Mouse (Mus musculus) neural tube, embryonic 11.5 days (tissue): ENCODE measurements around the gene Cryga. TPM values are rescaled to one million over a fixed set of nuclear protein-coding genes. Genes with fewer than 3 reads are reported as not detected.

Experiments
- ATAC-seq: fragments of 200-750 bp; cut with Nextera tagmentation; 2 replicates; pipeline ENCODE4 v1.8.0; 2017; ENCODE audit warnings: moderate number of reproducible peaks, mild to moderate bottlenecking, moderate TSS enrichment, moderate library complexity; ENCODE audit not compliant: insufficient read depth, low FRiP score, low TSS enrichment
- DNase-seq: peaks from one replicate; pipeline ENCODE4 v3.0.0-alpha.2; 2015; ENCODE audit warnings: low spot score
- H3K27ac ChIP-seq: fragments of 300-500 bp; sonication (generic); 2 replicates; pipeline ENCODE4 v1.5.1; 2014; ENCODE audit warnings: low read depth, mild to moderate bottlenecking, low read length
- H3K27me3 ChIP-seq: fragments of 300-500 bp; sonication (generic); 2 replicates; pipeline ENCODE4 v1.6.1; 2014; ENCODE audit warnings: mild to moderate bottlenecking, low read length, mixed read lengths; ENCODE audit not compliant: control insufficient read depth, insufficient read depth
- H3K36me3 ChIP-seq: fragments of 300-500 bp; sonication (generic); 2 replicates; pipeline ENCODE4 v1.6.1; 2014; ENCODE audit warnings: mild to moderate bottlenecking, low read length, moderate library complexity, mixed read lengths; ENCODE audit not compliant: control insufficient read depth, insufficient read depth
- H3K4me1 ChIP-seq: fragments of 300-500 bp; sonication (generic); 2 replicates; pipeline ENCODE4 v1.6.1; 2014; ENCODE audit warnings: low read length, mixed read lengths; ENCODE audit not compliant: control insufficient read depth, insufficient read depth
- H3K4me2 ChIP-seq: fragments of 300-500 bp; sonication (generic); 2 replicates; pipeline ENCODE4 v1.6.1; 2014; ENCODE audit warnings: low read depth, mild to moderate bottlenecking, moderate library complexity
- H3K4me3 ChIP-seq: fragments of 300-500 bp; sonication (generic); 2 replicates; pipeline ENCODE4 v1.5.1; 2014; ENCODE audit warnings: low read depth, low read length
- H3K9ac ChIP-seq: fragments of 300-500 bp; sonication (generic); 2 replicates; pipeline ENCODE4 v1.6.1; 2014; ENCODE audit warnings: mild to moderate bottlenecking, low read length
- H3K9me3 ChIP-seq: fragments of 300-500 bp; sonication (generic); 2 replicates; pipeline ENCODE4 v1.6.1; 2016; ENCODE audit warnings: low read length; ENCODE audit not compliant: control insufficient read depth
- WGBS: fragments of 180-500 bp; shearing (Covaris S2); extraction: QIAGEN DNeasy Blood & Tissue Kit; methylation state at CpG from one replicate; pipeline ENCODE4 v1.1.7; 2014; 5-methylcytosine and 5-hydroxymethylcytosine counted together
- polyA plus RNA-seq: library from polyadenylated mRNA; unstranded; fragments of >200 nt; fragmentation: Nextera tagmentation; extraction: Ambion mirVana; gene quantifications from 2 replicates; pipeline ENCODE4 v1.2.1, GENCODE M21; 2014

Gene Cryga
- polyA plus RNA-seq: not detected in 2 replicates

DNA sequence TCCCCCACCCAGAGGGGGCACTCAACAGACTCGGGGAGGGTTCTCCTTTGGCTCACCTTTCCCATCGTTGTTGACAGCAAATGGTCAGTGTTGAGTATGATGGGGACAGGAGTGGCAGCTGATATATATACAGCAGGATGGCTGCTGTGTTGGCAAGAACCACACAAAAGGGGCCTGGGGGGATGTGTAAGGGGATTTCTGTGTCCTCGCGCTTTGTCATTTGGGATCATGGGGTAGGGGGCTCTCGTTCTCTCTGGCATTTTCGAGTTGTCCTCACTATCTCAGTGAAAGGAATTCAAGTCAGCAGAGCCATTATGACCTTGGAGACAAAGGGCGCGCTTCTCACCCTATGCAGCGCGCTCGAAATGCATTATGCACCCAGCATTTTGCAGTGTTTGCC lies at the start of gene Cryga:
Cryga (minus strand) TSS at position 101 of the 400 bp plus-strand sequence.
- DNase-seq: no peak
- ATAC-seq: no peak

DNA sequence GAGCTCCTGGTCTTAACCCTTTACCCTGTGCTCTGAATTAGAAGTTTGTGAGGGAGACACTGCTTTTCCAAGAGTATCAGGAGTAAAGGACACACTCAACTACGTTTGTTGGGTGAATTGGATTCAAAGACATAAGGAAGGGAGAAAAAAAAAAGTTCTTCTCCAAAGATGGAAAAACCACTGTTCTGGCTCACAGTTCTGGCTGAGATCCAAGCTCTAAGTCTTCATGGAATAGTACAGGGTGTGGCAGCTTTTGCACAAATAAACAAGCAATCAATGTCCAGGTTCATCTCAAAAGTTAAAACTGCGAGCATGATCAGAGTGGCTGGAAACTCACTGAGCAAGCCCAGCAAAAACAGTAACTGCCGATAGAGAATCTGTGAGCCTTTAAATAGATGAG lies 44.8 kb upstream of the Cryga start:
- H3K4me2 ChIP-seq: no peak overlapping the region

More for the DNA sequence above, at the start of gene Cryga:
- Histone ChIP-seq H3K27ac (no peak within 1 kb of the TSS), H3K27me3 (no peaks in the 10 kb centered on the region), H3K9ac (no peak within 1 kb of the TSS), H3K4me3 (no peak within 1 kb of the TSS), H3K4me2 (no peak within 1 kb of the TSS), H3K4me1 (no peaks in the 10 kb centered on the region), H3K36me3 (no peaks in the 10 kb centered on the region), H3K9me3 (no peaks in the 10 kb centered on the region)
- 93% methylated on average over 11 of the region's 11 CpGs for WGBS

DNA sequence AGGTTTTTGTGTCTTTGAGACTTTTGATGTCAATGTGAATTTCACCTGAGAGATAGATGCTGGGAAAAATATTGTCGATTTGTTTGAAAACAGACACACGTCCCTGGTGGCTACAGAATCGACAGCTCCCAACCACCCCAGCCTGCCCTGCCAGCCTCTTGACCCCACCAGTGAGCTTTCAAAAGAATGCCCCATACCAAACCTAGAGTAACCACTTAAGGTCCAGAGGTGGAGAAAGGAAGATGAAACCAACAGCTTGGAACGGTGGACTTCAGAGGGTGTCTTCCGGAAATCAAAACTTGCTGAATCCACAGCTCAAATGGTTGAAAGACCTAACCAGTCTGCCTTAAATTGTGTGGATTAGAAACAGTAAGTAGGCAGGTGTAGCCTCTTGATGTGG lies 44.2 kb upstream of the Cryga start:
- 96% methylated on average over 5 of the region's 5 CpGs for WGBS
- no peak overlapping the region for H3K27ac ChIP-seq
- no peak overlapping the region for H3K4me2 ChIP-seq
- H3K9ac ChIP-seq: no peak overlapping the region
- no peak overlapping the region for H3K4me3 ChIP-seq
- no peaks in the 10 kb centered on the region for H3K4me1 ChIP-seq
- DNase-seq (no peak), ATAC-seq (no peak)
- no peaks in the 10 kb centered on the region for H3K27me3 ChIP-seq
- no peaks in the 10 kb centered on the region for H3K9me3 ChIP-seq
- no peaks in the 10 kb centered on the region for H3K36me3 ChIP-seq

More for the DNA sequence above, 44.8 kb upstream of the Cryga start:
- ATAC-seq (no peak), DNase-seq (no peak)
- WGBS: 79% methylated on average over 3 of the region's 3 CpGs
- Histone ChIP-seq H3K27ac (no peak overlapping the region), H3K9me3 (no peaks in the 10 kb centered on the region), H3K27me3 (no peaks in the 10 kb centered on the region), H3K36me3 (no peaks in the 10 kb centered on the region), H3K4me3 (no peak overlapping the region), H3K4me1 (no peaks in the 10 kb centered on the region), H3K9ac (no peak overlapping the region)

DNA sequence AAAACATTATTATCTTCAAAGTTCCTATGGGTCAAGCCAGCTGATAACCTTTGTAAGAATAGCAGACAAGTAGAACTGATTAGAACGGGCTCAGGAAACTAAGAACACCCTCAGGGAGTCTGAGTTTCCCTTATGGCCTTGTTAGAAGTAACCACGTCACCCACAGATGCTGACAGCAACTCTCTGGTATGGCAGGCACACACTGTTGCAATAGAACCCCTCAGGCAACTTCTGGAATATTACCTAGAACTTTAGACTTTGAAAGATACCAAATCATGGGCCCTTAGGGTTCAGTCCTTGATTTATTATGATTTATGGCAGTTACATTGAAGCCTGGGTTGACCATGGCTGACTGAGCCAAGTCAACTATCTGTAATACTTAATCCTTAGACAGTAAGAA lies 43.4 kb upstream of the Cryga start:
- ATAC-seq: no peak
- no peak overlapping the region for H3K4me2 ChIP-seq
- H3K36me3 ChIP-seq: no peaks in the 10 kb centered on the region
- no peaks in the 10 kb centered on the region for H3K27me3 ChIP-seq
- H3K9me3 ChIP-seq: no peaks in the 10 kb centered on the region
- H3K9ac ChIP-seq: no peak overlapping the region
- no peak overlapping the region for H3K27ac ChIP-seq
- H3K4me1 ChIP-seq: no peaks in the 10 kb centered on the region
- no peak for DNase-seq
- H3K4me3 ChIP-seq: no peak overlapping the region
- 80% methylated on average over 2 of the region's 2 CpGs for WGBS

DNA sequence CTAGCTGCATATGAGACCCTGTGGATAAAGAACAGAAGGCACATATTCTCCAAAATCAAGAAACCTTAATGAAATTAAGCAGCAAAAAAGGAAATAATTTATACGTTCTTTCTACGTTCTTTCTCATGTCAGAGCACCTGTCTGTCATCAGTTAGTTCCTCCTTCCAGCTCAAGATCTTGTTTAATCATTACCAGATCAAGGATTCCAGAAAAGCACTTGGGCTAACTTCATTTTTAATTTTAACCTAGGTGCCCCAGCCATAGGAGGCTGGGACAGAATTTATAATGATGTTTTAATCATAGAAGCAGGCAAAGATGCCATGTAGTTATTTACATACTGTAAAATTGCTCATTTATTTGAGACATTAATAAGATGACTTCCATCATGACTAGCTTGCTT lies 41.6 kb upstream of the Cryga start:
- H3K27ac ChIP-seq: no peak overlapping the region
- 89% methylated on average over 2 of the region's 2 CpGs for WGBS
- ATAC-seq (no peak), DNase-seq (no peak)
- H3K4me1 ChIP-seq: no peaks in the 10 kb centered on the region
- H3K4me2 ChIP-seq: no peak overlapping the region
- no peaks in the 10 kb centered on the region for H3K9me3 ChIP-seq
- H3K9ac ChIP-seq: no peak overlapping the region
- no peaks in the 10 kb centered on the region for H3K27me3 ChIP-seq
- H3K36me3 ChIP-seq: no peaks in the 10 kb centered on the region
- H3K4me3 ChIP-seq: no peak overlapping the region

DNA sequence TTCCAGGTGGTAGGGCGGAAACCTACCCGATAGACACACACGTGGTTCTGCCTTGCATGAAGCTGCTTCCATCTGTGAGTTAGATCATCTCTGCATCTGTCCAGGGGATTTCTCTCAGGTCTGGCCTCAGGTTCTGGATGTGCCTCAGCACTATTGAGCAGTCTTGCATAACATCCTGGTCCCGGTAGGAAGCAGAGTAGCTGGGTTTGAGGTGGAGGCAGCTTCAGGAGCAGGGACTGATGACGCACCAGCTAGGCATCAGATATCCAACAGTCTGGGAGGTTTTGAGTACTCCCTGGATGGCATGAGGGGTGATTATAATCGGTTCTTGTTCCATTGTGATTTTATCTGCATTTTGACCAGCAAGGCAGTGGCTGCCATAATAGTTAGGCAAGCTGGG lies 34.4 kb upstream of the Cryga start:
- H3K4me2 ChIP-seq: no peak overlapping the region
- H3K4me1 ChIP-seq: no peaks in the 10 kb centered on the region
- 76% methylated on average over 6 of the region's 6 CpGs for WGBS
- ATAC-seq: no peak
- H3K9ac ChIP-seq: no peak overlapping the region
- H3K36me3 ChIP-seq: no peaks in the 10 kb centered on the region
- H3K9me3 ChIP-seq: no peaks in the 10 kb centered on the region
- DNase-seq: no peak
- no peak overlapping the region for H3K27ac ChIP-seq
- no peak overlapping the region for H3K4me3 ChIP-seq
- H3K27me3 ChIP-seq: no peaks in the 10 kb centered on the region

DNA sequence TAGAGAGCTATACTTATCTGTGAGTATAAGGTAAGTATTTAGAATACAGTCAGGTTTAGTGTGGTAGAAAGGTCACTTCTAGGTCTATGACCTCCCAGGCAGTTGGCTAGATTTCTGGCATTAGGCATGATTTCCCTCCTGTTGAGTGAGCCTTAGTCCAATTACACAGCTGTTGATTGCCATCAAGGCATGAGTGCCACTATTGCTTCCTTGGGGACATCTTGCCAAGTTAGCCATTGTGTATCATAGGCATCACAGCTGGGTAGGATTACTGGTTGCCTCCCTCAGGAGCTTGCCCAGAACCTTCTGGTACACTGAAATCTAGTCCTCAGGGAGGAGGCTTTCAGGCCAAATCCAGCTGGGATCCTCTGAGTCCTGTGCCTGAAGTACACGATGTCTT lies 29.7 kb upstream of the Cryga start:
- no peaks in the 10 kb centered on the region for H3K4me1 ChIP-seq
- H3K4me3 ChIP-seq: no peak overlapping the region
- no peaks in the 10 kb centered on the region for H3K9me3 ChIP-seq
- no peak overlapping the region for H3K27ac ChIP-seq
- H3K36me3 ChIP-seq: no peaks in the 10 kb centered on the region
- 83% methylated on average over 1 of the region's 1 CpGs for WGBS
- H3K27me3 ChIP-seq: no peaks in the 10 kb centered on the region
- H3K4me2 ChIP-seq: no peak overlapping the region
- DNase-seq (no peak), ATAC-seq (no peak)
- H3K9ac ChIP-seq: no peak overlapping the region

DNA sequence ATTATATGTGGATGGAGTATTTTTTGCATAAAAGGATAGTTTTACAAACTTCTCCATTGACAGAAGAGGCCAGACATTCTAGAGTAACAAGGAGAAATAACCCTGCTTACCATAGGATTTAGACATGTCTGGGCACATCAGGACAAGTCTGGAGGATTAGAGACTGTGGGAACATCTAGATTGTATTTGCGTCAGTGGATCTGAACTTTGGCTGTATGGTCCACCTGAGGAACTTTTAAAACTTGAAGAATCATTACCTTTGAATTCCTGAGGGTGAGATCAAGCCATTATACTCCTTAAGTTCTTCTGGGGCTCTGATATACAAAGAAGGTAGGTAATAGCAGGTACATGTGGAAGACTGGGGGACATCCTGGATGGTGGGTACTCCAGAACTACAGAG lies 28.5 kb upstream of the Cryga start:
- DNase-seq (no peak), ATAC-seq (no peak)
- Histone ChIP-seq H3K27ac (no peak overlapping the region), H3K4me1 (no peaks in the 10 kb centered on the region), H3K9me3 (no peaks in the 10 kb centered on the region), H3K27me3 (no peaks in the 10 kb centered on the region), H3K4me2 (no peak overlapping the region), H3K4me3 (no peak overlapping the region), H3K9ac (no peak overlapping the region), H3K36me3 (no peaks in the 10 kb centered on the region)
- 94% methylated on average over 1 of the region's 1 CpGs for WGBS

DNA sequence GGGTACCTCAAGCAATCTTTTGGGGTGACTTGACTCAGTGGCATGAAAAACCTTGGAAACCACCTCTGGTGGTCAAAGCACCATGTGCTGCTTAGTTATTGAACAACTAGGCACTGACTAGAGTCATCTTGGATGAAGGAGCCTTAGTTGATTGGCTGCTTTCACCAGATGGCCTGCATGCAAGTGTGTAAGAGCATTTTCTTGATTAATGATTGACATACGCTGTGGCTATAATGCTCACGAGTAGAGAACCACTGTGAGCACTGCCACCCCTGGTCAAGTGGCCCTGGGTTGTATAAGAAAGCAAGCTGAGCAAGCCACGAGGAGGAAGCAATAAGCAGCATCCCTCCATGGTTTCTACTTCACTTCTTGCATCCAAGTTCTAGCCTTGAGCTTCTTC lies 27.1 kb upstream of the Cryga start:
- Histone ChIP-seq H3K27me3 (no peaks in the 10 kb centered on the region), H3K4me1 (no peaks in the 10 kb centered on the region), H3K4me2 (no peak overlapping the region), H3K9me3 (no peaks in the 10 kb centered on the region), H3K36me3 (no peaks in the 10 kb centered on the region), H3K4me3 (no peak overlapping the region), H3K27ac (no peak overlapping the region), H3K9ac (no peak overlapping the region)
- WGBS: 88% methylated on average over 3 of the region's 3 CpGs
- DNase-seq: no peak
- ATAC-seq: no peak
